Mouse (Mus musculus): ENCODE data around the gene Kcnj15.

Kcnj15 gene

GRCm38 (mm10) chr16:95297651-95298050 lies 40.3 kb downstream of the Kcnj15 start:
- DNase-seq, result no peak

DNA sequence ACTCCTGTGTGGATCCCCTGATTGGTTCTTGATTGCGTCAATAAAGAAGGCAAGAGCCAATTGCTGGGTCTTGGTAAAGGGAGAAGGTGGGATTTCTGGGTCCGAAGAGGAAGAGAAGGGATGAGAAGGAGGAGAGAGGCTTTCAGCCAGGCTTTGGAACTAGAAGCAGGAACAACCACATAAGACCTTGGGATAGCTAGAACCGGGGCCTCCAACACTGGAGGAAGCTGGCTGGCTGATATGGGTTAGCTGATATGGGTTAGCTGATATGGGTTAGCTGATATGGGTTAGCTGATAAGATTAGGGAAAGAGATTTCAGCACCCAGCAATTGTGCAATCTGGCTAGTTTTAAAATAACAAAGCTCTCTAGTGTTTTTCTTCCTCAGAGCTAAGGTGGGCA lies 44.3 kb downstream of the Kcnj15 start:
- no peak for DNase-seq

GRCm38 (mm10) chr16:95303676-95304075 lies 46.3 kb downstream of the Kcnj15 start:
- DNase-seq, result no peak

GRCm38 (mm10) chr16:95307823-95308360 lies 50.5 kb downstream of the Kcnj15 start:
- DNase-seq, result no peak

DNA sequence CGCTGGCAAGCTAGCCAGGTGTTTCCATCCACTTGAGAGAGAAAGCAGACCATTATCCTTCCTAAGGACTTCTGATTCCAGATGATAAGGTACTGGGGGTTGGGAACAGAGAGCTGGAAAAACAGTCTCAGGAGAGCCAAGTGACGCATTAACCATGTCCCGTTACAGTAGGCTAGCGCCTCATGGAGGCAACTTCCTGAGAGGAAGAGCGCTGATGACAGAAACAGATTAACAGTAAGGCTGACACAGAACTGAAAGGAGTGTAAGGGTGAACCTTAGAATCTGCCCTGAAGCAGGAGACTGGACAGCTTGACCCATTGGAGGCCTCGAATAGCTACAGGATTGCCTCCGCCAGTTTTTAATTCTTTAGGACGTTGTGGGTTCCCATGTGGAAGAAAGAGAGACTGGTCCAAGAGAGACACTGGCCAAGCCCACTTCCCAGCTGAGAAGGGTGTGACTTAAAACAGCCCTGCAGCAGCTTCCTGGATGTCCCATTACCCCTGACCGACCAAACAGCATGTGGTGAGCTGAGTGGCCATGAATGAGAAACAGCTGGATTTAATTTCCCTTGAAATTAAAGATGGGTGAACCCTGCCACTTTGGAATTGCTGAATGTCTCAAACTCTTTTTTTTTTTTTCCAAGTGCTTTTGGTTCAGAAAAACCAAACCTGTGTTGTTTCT lies 64.7 kb downstream of the Kcnj15 start:
- DNase-seq, result no peak

- DNase-seq, result no peak
Observed at GRCm38 (mm10) chr16:95332159-95332558, 74.8 kb downstream of the Kcnj15 start.

DNA sequence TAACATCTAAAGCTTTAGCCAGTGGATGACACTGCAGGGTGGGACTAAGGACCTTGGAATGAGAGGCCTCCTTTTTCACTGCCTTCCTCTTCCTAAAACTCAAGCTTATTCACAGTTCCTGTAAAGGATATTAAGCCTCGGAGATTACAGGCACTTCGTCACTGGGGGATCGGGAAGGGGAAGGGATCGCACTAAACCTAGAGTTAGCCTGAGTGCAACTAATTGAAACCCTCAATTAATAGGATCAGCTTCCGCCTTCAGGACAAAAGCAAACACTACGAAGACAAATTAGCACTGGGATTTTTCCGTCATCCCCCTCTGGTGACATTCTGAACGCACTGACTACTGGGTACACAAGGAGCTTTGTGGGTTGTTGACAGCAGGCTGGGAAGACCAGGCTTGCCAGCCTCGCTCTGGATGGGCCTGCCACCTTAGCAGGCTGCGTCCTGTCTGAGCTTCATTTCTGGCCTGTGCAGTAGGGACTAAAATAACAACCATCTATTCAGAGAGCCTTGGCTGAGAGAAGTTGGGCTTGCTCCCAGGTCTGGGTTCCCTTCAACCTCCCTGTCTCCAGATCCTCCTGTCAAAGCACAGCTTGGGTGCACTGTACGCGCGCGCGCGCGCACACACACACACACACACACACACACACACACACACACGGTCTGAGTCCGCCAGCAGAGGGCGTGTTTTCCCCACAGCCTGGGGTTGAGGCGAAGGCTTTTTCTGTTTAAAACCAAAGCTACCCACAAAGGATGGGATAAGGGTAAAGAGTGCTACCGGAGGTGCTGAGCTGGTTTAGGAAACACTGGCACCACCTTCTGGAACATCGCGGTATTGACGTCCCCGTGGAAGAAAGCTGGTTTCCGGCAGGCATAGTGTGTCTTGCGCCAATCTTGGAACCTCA lies 83.8 kb downstream of the Kcnj15 start:
- DNase-seq, result peak; percentile 43 to 61

GRCm38 (mm10) chr16:95342030-95342429 lies 84.7 kb downstream of the Kcnj15 start:
- no peak for DNase-seq

DNA sequence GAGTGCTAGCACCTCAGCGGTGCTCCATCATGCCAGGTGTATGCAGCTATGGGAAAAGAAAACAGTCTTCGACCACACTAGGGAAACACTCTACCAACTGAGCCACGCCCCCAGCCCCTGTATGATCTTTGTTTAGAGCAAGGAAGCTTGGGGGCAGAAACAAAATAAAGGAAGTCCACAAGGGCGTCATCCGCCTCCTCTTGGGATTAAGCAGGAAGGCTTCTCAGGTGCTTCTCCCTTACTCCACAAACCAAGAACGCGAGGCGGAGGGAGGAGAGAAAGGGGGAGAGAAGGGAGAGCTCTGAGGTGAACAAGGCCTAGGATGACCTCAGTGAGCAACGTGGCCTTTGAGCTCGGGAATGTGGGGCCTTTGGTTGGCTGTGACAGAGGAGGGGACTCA lies 87.6 kb downstream of the Kcnj15 start:
- no peak for DNase-seq

- peak in 1 of 2 experiments; percentile 42 for DNase-seq
Observed at GRCm38 (mm10) chr16:95345882-95346281, 88.5 kb downstream of the Kcnj15 start.

DNA sequence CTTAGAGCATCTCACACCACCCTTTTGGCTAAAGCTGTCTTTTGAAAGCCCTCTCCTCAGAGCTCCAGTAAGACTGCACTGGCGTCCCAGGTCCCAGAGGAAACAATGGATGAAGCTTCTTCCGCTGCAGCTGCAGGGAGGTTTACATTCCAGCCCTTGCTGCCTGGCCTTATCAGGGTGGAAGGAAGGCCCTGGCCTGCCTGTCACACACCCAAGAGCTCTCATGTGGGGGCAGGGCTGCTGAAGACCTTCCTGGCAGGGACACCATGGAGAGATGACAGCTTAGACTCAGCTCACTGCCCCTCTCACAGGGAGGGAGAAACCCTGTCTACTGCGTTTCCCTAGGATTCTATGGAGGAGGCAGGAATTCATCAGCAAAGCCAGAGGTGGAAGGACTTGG lies 89.8 kb downstream of the Kcnj15 start:
- DNase-seq, result no peak

DNA sequence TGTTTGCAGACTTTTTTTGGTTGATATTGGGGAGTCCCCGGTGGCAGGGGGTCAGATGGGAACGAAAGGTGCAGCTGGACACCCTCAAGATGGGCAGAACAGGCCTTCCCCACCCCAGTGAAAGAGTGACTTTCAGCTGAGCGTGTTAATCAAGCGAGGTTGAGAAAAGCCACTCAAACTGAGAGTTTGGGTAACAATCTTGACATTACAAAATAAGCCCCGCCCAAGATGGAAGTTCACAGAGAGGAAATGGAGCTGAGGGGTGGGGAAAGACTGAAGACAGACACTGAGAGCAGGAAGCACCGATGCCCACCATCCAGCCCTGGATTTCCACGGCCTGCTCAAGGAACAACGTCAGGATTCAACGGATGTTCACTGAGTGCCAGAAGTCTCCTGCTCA lies 91.2 kb downstream of the Kcnj15 start:
- DNase-seq, result no peak

- DNase-seq, result no peak
Observed at GRCm38 (mm10) chr16:95349344-95349743, 92.0 kb downstream of the Kcnj15 start.

- no peak for DNase-seq
Observed at GRCm38 (mm10) chr16:95349745-95350144, 92.4 kb downstream of the Kcnj15 start.

Data from thymus, adult 18-20 months (tissue).